Mouse (Mus musculus): ENCODE results near the gene Cxadr. TPM values are rescaled to one million over a fixed set of nuclear protein-coding genes. Genes with fewer than 3 reads are reported as not detected.
"Not testable (repeated sequence)": the region's sequence is repeated elsewhere in the genome, so short reads cannot be mapped to it uniquely, and the experiment has no call there.

Gene Cxadr
- total RNA-seq, 2 experiments from 2014 or later = 27.6 to 30.6 TPM

GRCm38 (mm10) chr16:78346662-78347327 lies 45.5 kb downstream of the Cxadr start:
- intact Hi-C loops (cut with DNase I) = loop anchor here (1.0 to 10.0 kb wide), 2 partner anchors 148 to 1212 kb away; no protein-coding TSS in a partner anchor
- DNase-seq (ENCODE audit: low spot score in 2 of 2) = no peak

- no peak for DNase-seq (ENCODE audit: low spot score in 2 of 2)
- intact Hi-C loops (cut with DNase I) = loop anchor here (10.0 kb wide), 1 partner anchor 1213 kb away; no protein-coding TSS in a partner anchor
These were observed 46.1 kb downstream of the Cxadr start for GRCm38 (mm10) chr16:78347328-78347926.

- no peak for DNase-seq (ENCODE audit: low spot score in 2 of 2)
- intact Hi-C loops (cut with DNase I) = no loop called here
These were observed 56.5 kb downstream of the Cxadr start for GRCm38 (mm10) chr16:78357757-78358156.

GRCm38 (mm10) chr16:78361466-78361865 lies 60.2 kb downstream of the Cxadr start:
- DNase-seq (ENCODE audit: low spot score in 2 of 2) = no peak
- intact Hi-C loops (cut with DNase I) = no loop called here

- intact Hi-C loops (cut with DNase I); DNase-seq (ENCODE audit: low spot score in 2 of 2): not testable (repeated sequence)
These were observed 63.3 kb downstream of the Cxadr start for GRCm38 (mm10) chr16:78364554-78364953.

GRCm38 (mm10) chr16:78371491-78372046 lies 70.3 kb downstream of the Cxadr start:
- intact Hi-C loops (cut with DNase I) = no loop called here
- no peak for DNase-seq (ENCODE audit: low spot score in 2 of 2)

- intact Hi-C loops (cut with DNase I) = no loop called here
- no peak for DNase-seq (ENCODE audit: low spot score in 2 of 2)
These were observed 71.5 kb downstream of the Cxadr start for GRCm38 (mm10) chr16:78372786-78373185.

GRCm38 (mm10) chr16:78373743-78374142 lies 72.5 kb downstream of the Cxadr start:
- intact Hi-C loops (cut with DNase I) = no loop called here
- DNase-seq (ENCODE audit: low spot score in 2 of 2) = no peak

- intact Hi-C loops (cut with DNase I) = loop anchor here (5.0 kb wide), 2 partner anchors 52 to 202 kb away; partner anchors contain the start of gene D16Ertd472e
- DNase-seq (ENCODE audit: low spot score in 2 of 2) = peak in 1 of 2 experiments; percentile 8
These were observed 73.9 kb downstream of the Cxadr start for GRCm38 (mm10) chr16:78375222-78375621.

GRCm38 (mm10) chr16:78375821-78376691 lies 74.8 kb downstream of the Cxadr start:
- peak; percentile 27 to 39 for DNase-seq (ENCODE audit: low spot score in 2 of 2)
- intact Hi-C loops (cut with DNase I) = loop anchor here (5.0 kb wide), 2 partner anchors 51 to 201 kb away; partner anchors contain the start of gene D16Ertd472e

GRCm38 (mm10) chr16:78376745-78377570 lies 75.7 kb downstream of the Cxadr start, which contains the start of gene Btg3:
Gene Btg3 (minus strand): TSS chr16:78377192.
- DNase-seq (ENCODE audit: low spot score in 2 of 2) = peak; percentile 69 to 79
- intact Hi-C loops (cut with DNase I) = loop anchor here (5.0 kb wide), 2 partner anchors 50 to 200 kb away; partner anchors contain the start of gene D16Ertd472e

- intact Hi-C loops (cut with DNase I) = loop anchor here (5.0 kb wide), 2 partner anchors 49 to 199 kb away; partner anchors contain the start of gene D16Ertd472e
- DNase-seq (ENCODE audit: low spot score in 2 of 2) = no peak
These were observed 77.2 kb downstream of the Cxadr start for GRCm38 (mm10) chr16:78378493-78378892.

GRCm38 (mm10) chr16:78389122-78389521 lies 87.8 kb downstream of the Cxadr start:
- intact Hi-C loops (cut with DNase I) = no loop called here
- DNase-seq (ENCODE audit: low spot score in 2 of 2) = no peak

- intact Hi-C loops (cut with DNase I) = no loop called here
- DNase-seq (ENCODE audit: low spot score in 2 of 2) = no peak
These were observed 88.7 kb downstream of the Cxadr start for GRCm38 (mm10) chr16:78389986-78390385.

GRCm38 (mm10) chr16:78391354-78391753 lies 90.1 kb downstream of the Cxadr start:
- intact Hi-C loops (cut with DNase I) = no loop called here
- no peak for DNase-seq (ENCODE audit: low spot score in 2 of 2)

GRCm38 (mm10) chr16:78398734-78399133 lies 97.4 kb downstream of the Cxadr start:
- intact Hi-C loops (cut with DNase I) = no loop called here

GRCm38 (mm10) chr16:78399423-78399822 lies 98.1 kb downstream of the Cxadr start:
- intact Hi-C loops (cut with DNase I) = no loop called here
- DNase-seq (ENCODE audit: low spot score in 2 of 2) = no peak

More at GRCm38 (mm10) chr16:78398734-78399133, 97.4 kb downstream of the Cxadr start:
- DNase-seq (ENCODE audit: low spot score in 2 of 2) = no peak

- no peak for DNase-seq (ENCODE audit: low spot score in 2 of 2)
- intact Hi-C loops (cut with DNase I) = no loop called here
These were observed 101.0 kb downstream of the Cxadr start for GRCm38 (mm10) chr16:78402316-78402715.

GRCm38 (mm10) chr16:78406657-78407056 lies 105.4 kb downstream of the Cxadr start:
- intact Hi-C loops (cut with DNase I) = no loop called here
- no peak for DNase-seq (ENCODE audit: low spot score in 2 of 2)
